Mouse (Mus musculus) forebrain, embryonic 11.5 days (tissue): Measurements from ENCODE around the gene Pip5k1b. TPM values are rescaled to one million over a fixed set of nuclear protein-coding genes. Genes with fewer than 3 reads are reported as not detected.

Experiments used
- ATAC-seq: fragments of 200-750 bp; cut with Nextera tagmentation; replicated peaks from 2 replicates; pipeline ENCODE4 v1.8.0; 2017; ENCODE audit warnings: moderate TSS enrichment; ENCODE audit not compliant: low FRiP score
- DNase-seq: peaks from one replicate; pipeline ENCODE4 v3.0.0-alpha.2; 2017; ENCODE audit warnings: low spot score
- H3K27ac ChIP-seq: fragments of 300-500 bp; sonication (generic); 2 replicates; pipeline ENCODE4 v1.5.1; 2014; ENCODE audit warnings: low read depth, low read length
- H3K27me3 ChIP-seq: fragments of 300-500 bp; sonication (generic); 2 replicates; pipeline ENCODE4 v1.6.1; 2014; ENCODE audit warnings: mild to moderate bottlenecking, low read length, mixed read lengths; ENCODE audit not compliant: control insufficient read depth, insufficient read depth
- H3K36me3 ChIP-seq: fragments of 300-500 bp; sonication (generic); 2 replicates; pipeline ENCODE4 v1.6.1; 2014; ENCODE audit warnings: mild to moderate bottlenecking, low read length, moderate library complexity, mixed read lengths; ENCODE audit not compliant: control insufficient read depth, insufficient read depth
- H3K4me1 ChIP-seq: fragments of 300-500 bp; sonication (generic); replicated peaks from 2 replicates; pipeline ENCODE4 v1.6.1; 2014; ENCODE audit warnings: low read length, mixed read lengths; ENCODE audit not compliant: control insufficient read depth, insufficient read depth
- H3K4me2 ChIP-seq: fragments of 300-500 bp; sonication (generic); 2 replicates; pipeline ENCODE4 v1.6.1; 2014; ENCODE audit warnings: low read depth, mild to moderate bottlenecking, low read length, moderate library complexity, mixed read lengths; ENCODE audit not compliant: severe bottlenecking
- H3K4me3 ChIP-seq: fragments of 300-500 bp; sonication (generic); 2 replicates; pipeline ENCODE4 v1.5.1; 2014; ENCODE audit warnings: low read depth, low read length
- H3K9ac ChIP-seq: fragments of 300-500 bp; sonication (generic); 2 replicates; pipeline ENCODE4 v1.6.1; 2014; ENCODE audit warnings: low read length
- H3K9me3 ChIP-seq: fragments of 300-500 bp; sonication (generic); 2 replicates; pipeline ENCODE4 v1.6.1; 2016; ENCODE audit warnings: low read length, mixed read lengths; ENCODE audit not compliant: control insufficient read depth
- WGBS: fragments of 180-500 bp; shearing (Covaris S2); extraction: QIAGEN DNeasy Blood & Tissue Kit; methylation state at CpG from one replicate; pipeline ENCODE4 v1.1.7; 2014; 5-methylcytosine and 5-hydroxymethylcytosine counted together
- polyA plus RNA-seq: library from polyadenylated mRNA; unstranded; fragments of >200 nt; fragmentation: Nextera tagmentation; extraction: Ambion mirVana; gene quantifications from 2 replicates; pipeline ENCODE4 v1.2.1, GENCODE M21; 2014

The Pip5k1b gene
- polyA plus RNA-seq, 1 experiment from 2014 or later: 2.2 TPM

GRCm38 (mm10) chr19:24515941-24516340, 39.7 kb downstream of the Pip5k1b start:
- H3K36me3 ChIP-seq: no peaks in the 10 kb centered on the region
- ATAC-seq: no peak
- no peak overlapping the region for H3K4me2 ChIP-seq
- H3K9ac ChIP-seq: no peak overlapping the region
- no peaks in the 10 kb centered on the region for H3K27me3 ChIP-seq
- no peaks in the 10 kb centered on the region for H3K4me1 ChIP-seq
- DNase-seq: no peak
- 93% methylated on average over 3 of the region's 3 CpGs for WGBS
- no peaks in the 10 kb centered on the region for H3K9me3 ChIP-seq
- H3K27ac ChIP-seq: no peak overlapping the region
- no peak overlapping the region for H3K4me3 ChIP-seq

GRCm38 (mm10) chr19:24514661-24515642, 40.7 kb downstream of the Pip5k1b start:
- no peak overlapping the region for H3K9ac ChIP-seq
- no peak overlapping the region for H3K27ac ChIP-seq
- ATAC-seq (no peak), DNase-seq (no peak)
- no peaks in the 10 kb centered on the region for H3K27me3 ChIP-seq
- H3K36me3 ChIP-seq: no peaks in the 10 kb centered on the region
- no peak overlapping the region for H3K4me3 ChIP-seq
- no peaks in the 10 kb centered on the region for H3K4me1 ChIP-seq
- no peak overlapping the region for H3K4me2 ChIP-seq
- WGBS: 91% methylated on average over 15 of the region's 15 CpGs
- no peaks in the 10 kb centered on the region for H3K9me3 ChIP-seq

- no peak overlapping the region for H3K4me2 ChIP-seq
- ATAC-seq (no peak), DNase-seq (no peak)
- no peaks in the 10 kb centered on the region for H3K9me3 ChIP-seq
- no peak overlapping the region for H3K9ac ChIP-seq
- no peaks in the 10 kb centered on the region for H3K4me1 ChIP-seq
- no peaks in the 10 kb centered on the region for H3K36me3 ChIP-seq
- no peak overlapping the region for H3K4me3 ChIP-seq
- H3K27ac ChIP-seq: no peak overlapping the region
- H3K27me3 ChIP-seq: no peaks in the 10 kb centered on the region
- WGBS: 88% methylated on average over 20 of the region's 20 CpGs
Observed at GRCm38 (mm10) chr19:24513105-24513843, 42.4 kb downstream of the Pip5k1b start.

- DNase-seq (no peak), ATAC-seq (no peak)
- Histone ChIP-seq H3K4me3 (no peak overlapping the region), H3K9ac (no peak overlapping the region), H3K4me1 (peaks cover 2% of the 10 kb centered on the region; the same call in 1 of the 2 replicates), H3K27me3 (no peaks in the 10 kb centered on the region), H3K27ac (no peak overlapping the region), H3K36me3 (no peaks in the 10 kb centered on the region), H3K9me3 (no peaks in the 10 kb centered on the region), H3K4me2 (no peak overlapping the region)
- 83% methylated on average over 7 of the region's 7 CpGs for WGBS
Observed at GRCm38 (mm10) chr19:24511939-24512338, 43.7 kb downstream of the Pip5k1b start.

GRCm38 (mm10) chr19:24509391-24509790, 46.3 kb downstream of the Pip5k1b start:
- Histone ChIP-seq H3K4me2 (no peak overlapping the region), H3K9me3 (no peaks in the 10 kb centered on the region), H3K4me3 (no peak overlapping the region), H3K9ac (no peak overlapping the region), H3K27me3 (no peaks in the 10 kb centered on the region), H3K4me1 (peaks cover 2% of the 10 kb centered on the region; the same call in 1 of the 2 replicates), H3K36me3 (no peaks in the 10 kb centered on the region), H3K27ac (no peak overlapping the region)
- 89% methylated on average over 6 of the region's 6 CpGs for WGBS
- DNase-seq (no peak), ATAC-seq (no peak)

- no peak overlapping the region for H3K9ac ChIP-seq
- DNase-seq (no peak), ATAC-seq (no peak)
- peaks cover 2% of the 10 kb centered on the region; the same call in 1 of the 2 replicates for H3K4me1 ChIP-seq
- H3K4me3 ChIP-seq: no peak overlapping the region
- H3K27me3 ChIP-seq: no peaks in the 10 kb centered on the region
- H3K36me3 ChIP-seq: no peaks in the 10 kb centered on the region
- H3K9me3 ChIP-seq: no peaks in the 10 kb centered on the region
- no peak overlapping the region for H3K27ac ChIP-seq
- no peak overlapping the region for H3K4me2 ChIP-seq
- 33% methylated on average over 13 of the region's 13 CpGs for WGBS
Observed at GRCm38 (mm10) chr19:24508087-24508767, 47.4 kb downstream of the Pip5k1b start.

GRCm38 (mm10) chr19:24502736-24503421, 52.8 kb downstream of the Pip5k1b start:
- peaks cover 1% of the 10 kb centered on the region; the same call in 1 of the 2 replicates for H3K4me1 ChIP-seq
- H3K9me3 ChIP-seq: no peaks in the 10 kb centered on the region
- no peak for ATAC-seq
- no peak overlapping the region for H3K4me2 ChIP-seq
- no peak for DNase-seq
- whole genome bisulfite sequencing: 83% methylated on average over 10 of the region's 10 CpGs
- no peak overlapping the region for H3K4me3 ChIP-seq
- H3K27ac ChIP-seq: no peak overlapping the region
- H3K27me3 ChIP-seq: no peaks in the 10 kb centered on the region
- no peaks in the 10 kb centered on the region for H3K36me3 ChIP-seq
- no peak overlapping the region for H3K9ac ChIP-seq

- ATAC-seq (no peak), DNase-seq (no peak)
- H3K27ac ChIP-seq: no peak overlapping the region
- no peak overlapping the region for H3K9ac ChIP-seq
- no peaks in the 10 kb centered on the region for H3K27me3 ChIP-seq
- no peaks in the 10 kb centered on the region for H3K4me1 ChIP-seq
- no peaks in the 10 kb centered on the region for H3K9me3 ChIP-seq
- H3K36me3 ChIP-seq: no peaks in the 10 kb centered on the region
- no peak overlapping the region for H3K4me2 ChIP-seq
- no peak overlapping the region for H3K4me3 ChIP-seq
Observed at GRCm38 (mm10) chr19:24501525-24501924, 54.1 kb downstream of the Pip5k1b start.
